Mouse (Mus musculus): Measurements from ENCODE around the gene Nlk.

GRCm38 (mm10) chr11:78642151-78642550 lies 55.0 kb downstream of the Nlk start:
- no peak for TF ChIP-seq CTCF (IDR thresholded peaks at IDR 0.05; ENCODE audit: extremely low read depth, insufficient read depth, insufficient read length, insufficient replicate concordance)
- TF ChIP-seq POLR2A (IDR thresholded peaks at IDR 0.05; ENCODE audit: low read depth, low read length) = no peak

Data from spleen, adult 2 months (tissue).